Mouse (Mus musculus): ENCODE results near the gene Zdhhc16. TPM values are rescaled to one million over a fixed set of nuclear protein-coding genes. Genes with fewer than 3 reads are reported as not detected.

Zdhhc16 gene
- total and polyA plus RNA-seq, 2 experiments from 2014 or later = 73.7 to 89.4 TPM

GRCm38 (mm10) chr19:41985994-41986393, 52.7 kb downstream of the Zdhhc16 start:
- no peak for DNase-seq (ENCODE audit: low spot score)
- no peaks in the 10 kb centered on the region for H3K36me3 ChIP-seq (ENCODE audit: insufficient read depth, low read length)
- no peaks in the 10 kb centered on the region for H3K27me3 ChIP-seq (ENCODE audit: insufficient read depth, low read length)
- no peak for TF ChIP-seq CTCF (IDR thresholded peaks at IDR 0.05; ENCODE audit: low read depth)
- H3K4me1 ChIP-seq (ENCODE audit: insufficient read depth, low read length) = peaks cover 3% of the 10 kb centered on the region; the same call in 1 of the 2 replicates
- WGBS = 93% methylated on average over 5 of the region's 5 CpGs
- no peak overlapping the region for H3K27ac ChIP-seq
- no peak overlapping the region for H3K4me3 ChIP-seq (ENCODE audit: low read length)
- ATAC-seq = no peak
- no peak overlapping the region for H3K4me2 ChIP-seq (ENCODE audit: low read depth, low read length)
- H3K9me3 ChIP-seq (ENCODE audit: low read length) = no peaks in the 10 kb centered on the region
- no peak overlapping the region for H3K9ac ChIP-seq (replicated peaks; ENCODE audit: low read length)

GRCm38 (mm10) chr19:41987206-41987605, 53.9 kb downstream of the Zdhhc16 start:
- H3K4me2 ChIP-seq (ENCODE audit: low read depth, low read length) = no peak overlapping the region
- H3K4me3 ChIP-seq (ENCODE audit: low read length) = no peak overlapping the region
- no peaks in the 10 kb centered on the region for H3K36me3 ChIP-seq (ENCODE audit: insufficient read depth, low read length)
- DNase-seq (ENCODE audit: low spot score) (no peak), ATAC-seq (no peak)
- no peak for TF ChIP-seq CTCF (IDR thresholded peaks at IDR 0.05; ENCODE audit: low read depth)
- no peaks in the 10 kb centered on the region for H3K27me3 ChIP-seq (ENCODE audit: insufficient read depth, low read length)
- H3K9me3 ChIP-seq (ENCODE audit: low read length) = no peaks in the 10 kb centered on the region
- H3K9ac ChIP-seq (replicated peaks; ENCODE audit: low read length) = no peak overlapping the region
- 87% methylated on average over 4 of the region's 4 CpGs for WGBS
- no peak overlapping the region for H3K27ac ChIP-seq
- peaks cover 3% of the 10 kb centered on the region; the same call in 1 of the 2 replicates for H3K4me1 ChIP-seq (ENCODE audit: insufficient read depth, low read length)

DNA sequence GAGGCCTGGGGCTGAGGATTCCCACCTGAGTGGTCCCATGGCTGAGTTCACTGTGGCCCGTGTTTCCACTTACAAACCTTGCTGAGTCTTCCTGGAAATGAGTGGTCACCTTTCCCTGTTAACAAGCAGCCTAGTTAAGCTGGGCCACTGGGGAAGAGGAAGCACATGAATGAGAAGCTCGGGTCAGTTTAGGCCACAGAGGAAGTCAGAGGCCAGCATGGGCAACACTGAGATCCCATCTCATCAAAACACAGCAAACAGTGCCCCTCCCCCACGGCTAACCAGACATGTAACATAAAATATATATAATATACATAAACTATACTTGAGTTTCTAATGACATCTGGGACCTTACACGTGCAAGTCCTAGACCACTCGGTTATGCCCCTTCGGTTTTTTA, 56.5 kb downstream of the Zdhhc16 start:
- H3K4me1 ChIP-seq (ENCODE audit: insufficient read depth, low read length) = no peaks in the 10 kb centered on the region
- H3K36me3 ChIP-seq (ENCODE audit: insufficient read depth, low read length) = no peaks in the 10 kb centered on the region
- no peak for TF ChIP-seq CTCF (IDR thresholded peaks at IDR 0.05; ENCODE audit: low read depth)
- DNase-seq (ENCODE audit: low spot score) = no peak
- H3K27me3 ChIP-seq (ENCODE audit: insufficient read depth, low read length) = no peaks in the 10 kb centered on the region
- no peak overlapping the region for H3K4me3 ChIP-seq (ENCODE audit: low read length)
- no peak for ATAC-seq
- no peak overlapping the region for H3K9ac ChIP-seq (replicated peaks; ENCODE audit: low read length)
- no peaks in the 10 kb centered on the region for H3K9me3 ChIP-seq (ENCODE audit: low read length)
- H3K4me2 ChIP-seq (ENCODE audit: low read depth, low read length) = no peak overlapping the region
- WGBS = 81% methylated on average over 6 of the region's 6 CpGs
- no peak overlapping the region for H3K27ac ChIP-seq

GRCm38 (mm10) chr19:41991926-41992477, 58.7 kb downstream of the Zdhhc16 start:
- Histone ChIP-seq H3K4me3 (ENCODE audit: low read length) (no peak overlapping the region), H3K36me3 (ENCODE audit: insufficient read depth, low read length) (no peaks in the 10 kb centered on the region), H3K27me3 (ENCODE audit: insufficient read depth, low read length) (no peaks in the 10 kb centered on the region), H3K27ac (peak overlapping the region; percentile 38; the same call in 1 of the 2 replicates), H3K9me3 (ENCODE audit: low read length) (no peaks in the 10 kb centered on the region), H3K9ac (replicated peaks; ENCODE audit: low read length) (no peak overlapping the region), H3K4me2 (ENCODE audit: low read depth, low read length) (no peak overlapping the region), H3K4me1 (ENCODE audit: insufficient read depth, low read length) (no peaks in the 10 kb centered on the region)
- 30% methylated on average over 6 of the region's 6 CpGs for WGBS
- DNase-seq (ENCODE audit: low spot score) (peak; percentile 46), ATAC-seq (peak; percentile 47; the same call in 1 of the 2 replicates)
- TF ChIP-seq CTCF (IDR thresholded peaks at IDR 0.05; ENCODE audit: low read depth) = no peak

- H3K27ac ChIP-seq = no peak overlapping the region
- H3K36me3 ChIP-seq (ENCODE audit: insufficient read depth, low read length) = no peaks in the 10 kb centered on the region
- DNase-seq (ENCODE audit: low spot score) (no peak), ATAC-seq (no peak)
- no peak overlapping the region for H3K4me2 ChIP-seq (ENCODE audit: low read depth, low read length)
- H3K9ac ChIP-seq (replicated peaks; ENCODE audit: low read length) = no peak overlapping the region
- no peak overlapping the region for H3K4me3 ChIP-seq (ENCODE audit: low read length)
- 85% methylated on average over 2 of the region's 2 CpGs for WGBS
- TF ChIP-seq CTCF (IDR thresholded peaks at IDR 0.05; ENCODE audit: low read depth) = no peak
- no peaks in the 10 kb centered on the region for H3K27me3 ChIP-seq (ENCODE audit: insufficient read depth, low read length)
- H3K9me3 ChIP-seq (ENCODE audit: low read length) = no peaks in the 10 kb centered on the region
- H3K4me1 ChIP-seq (ENCODE audit: insufficient read depth, low read length) = no peaks in the 10 kb centered on the region
Measured at GRCm38 (mm10) chr19:41992971-41993370, 59.7 kb downstream of the Zdhhc16 start.

DNA sequence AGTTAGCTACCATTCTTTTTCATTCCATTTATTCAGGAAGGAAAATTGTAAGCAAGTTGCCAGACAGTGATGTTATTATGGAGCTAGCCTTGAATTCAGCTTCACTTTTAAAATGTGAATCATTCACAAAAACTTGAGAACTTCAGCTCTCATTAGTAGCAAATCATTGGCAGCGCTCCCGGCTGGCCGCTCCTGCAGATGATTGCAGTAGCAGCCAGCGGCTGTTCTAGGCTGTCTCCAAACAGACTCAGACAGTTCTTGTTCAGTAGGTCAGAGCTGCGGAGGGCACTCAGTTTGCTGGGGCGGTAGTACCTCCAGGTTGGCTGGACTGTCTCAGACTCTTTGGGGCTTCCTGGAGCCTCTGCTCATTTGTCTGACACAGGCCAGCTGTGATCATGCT, 60.2 kb downstream of the Zdhhc16 start:
- Histone ChIP-seq H3K27ac (no peak overlapping the region), H3K36me3 (ENCODE audit: insufficient read depth, low read length) (no peaks in the 10 kb centered on the region), H3K9me3 (ENCODE audit: low read length) (no peaks in the 10 kb centered on the region), H3K4me2 (ENCODE audit: low read depth, low read length) (no peak overlapping the region), H3K9ac (replicated peaks; ENCODE audit: low read length) (no peak overlapping the region), H3K27me3 (ENCODE audit: insufficient read depth, low read length) (no peaks in the 10 kb centered on the region), H3K4me1 (ENCODE audit: insufficient read depth, low read length) (no peaks in the 10 kb centered on the region), H3K4me3 (ENCODE audit: low read length) (no peak overlapping the region)
- WGBS = 57% methylated on average over 6 of the region's 6 CpGs
- ATAC-seq = no peak
- peak; percentile 47 for DNase-seq (ENCODE audit: low spot score)
- no peak for TF ChIP-seq CTCF (IDR thresholded peaks at IDR 0.05; ENCODE audit: low read depth)

Other genes starting within 250 kb of the Zdhhc16 start
- gene Slit1, start 189.8 kb upstream of the Zdhhc16 start, total RNA-seq (2014; rRNA removed) = 69.2 and 78.5 TPM in 2 replicates
- gene Slit1, start 189.8 kb upstream of the Zdhhc16 start, polyA plus RNA-seq (2015; fragmentation: Nextera tagmentation; extraction: Ambion mirVana) = 10.8 and 13.3 TPM in 2 replicates
- 5.4 and 5.5 TPM in 2 replicates for gene Arhgap19, start 131.4 kb upstream of the Zdhhc16 start, total RNA-seq (2014; rRNA removed)
- gene Arhgap19, start 131.4 kb upstream of the Zdhhc16 start, polyA plus RNA-seq (2015; fragmentation: Nextera tagmentation; extraction: Ambion mirVana) = 3.9 and 4.4 TPM in 2 replicates
- gene Frat1, start 103.5 kb upstream of the Zdhhc16 start, total RNA-seq (2014; rRNA removed) = 26.6 and 33.8 TPM in 2 replicates
- gene Frat1, start 103.5 kb upstream of the Zdhhc16 start, polyA plus RNA-seq (2015; fragmentation: Nextera tagmentation; extraction: Ambion mirVana) = 24.4 and 27.0 TPM in 2 replicates
- 9.0 and 13.2 TPM in 2 replicates for gene Frat2, start 85.3 kb upstream of the Zdhhc16 start, total RNA-seq (2014; rRNA removed)
- gene Frat2, start 85.3 kb upstream of the Zdhhc16 start, polyA plus RNA-seq (2015; fragmentation: Nextera tagmentation; extraction: Ambion mirVana) = 5.8 and 7.3 TPM in 2 replicates
- 19.2 and 21.9 TPM in 2 replicates for gene Rrp12, start 37.3 kb upstream of the Zdhhc16 start, total RNA-seq (2014; rRNA removed)
- 11.9 and 12.3 TPM in 2 replicates for gene Rrp12, start 37.3 kb upstream of the Zdhhc16 start, polyA plus RNA-seq (2015; fragmentation: Nextera tagmentation; extraction: Ambion mirVana)
- 539 and 558 TPM in 2 replicates for gene Pgam1, start 21.6 kb upstream of the Zdhhc16 start, total RNA-seq (2014; rRNA removed)
- gene Pgam1, start 21.6 kb upstream of the Zdhhc16 start, polyA plus RNA-seq (2015; fragmentation: Nextera tagmentation; extraction: Ambion mirVana) = 629 and 638 TPM in 2 replicates
- gene Exosc1, start 57 bp upstream of the Zdhhc16 start, total RNA-seq (2014; rRNA removed) = 13.5 and 21.1 TPM in 2 replicates
- gene Exosc1, start 57 bp upstream of the Zdhhc16 start, polyA plus RNA-seq (2015; fragmentation: Nextera tagmentation; extraction: Ambion mirVana) = 64.8 and 69.4 TPM in 2 replicates
- gene Mms19, start 47.7 kb downstream of the Zdhhc16 start, total RNA-seq (2014; rRNA removed) = 54.8 and 66.1 TPM in 2 replicates
- gene Mms19, start 47.7 kb downstream of the Zdhhc16 start, polyA plus RNA-seq (2015; fragmentation: Nextera tagmentation; extraction: Ambion mirVana) = 25.9 and 28.8 TPM in 2 replicates
- gene Ubtd1, start 48.3 kb downstream of the Zdhhc16 start, total RNA-seq (2014; rRNA removed) = 19.9 and 22.4 TPM in 2 replicates
- gene Ubtd1, start 48.3 kb downstream of the Zdhhc16 start, polyA plus RNA-seq (2015; fragmentation: Nextera tagmentation; extraction: Ambion mirVana) = 13.4 and 14.1 TPM in 2 replicates
- gene Ankrd2, start 102.5 kb downstream of the Zdhhc16 start, total RNA-seq (2014; rRNA removed) = 0.42 TPM in 1 of 2 replicates, not detected in the other
- 0.97 and 1.5 TPM in 2 replicates for gene Ankrd2, start 102.5 kb downstream of the Zdhhc16 start, polyA plus RNA-seq (2015; fragmentation: Nextera tagmentation; extraction: Ambion mirVana)
- gene Hoga1, start 112.1 kb downstream of the Zdhhc16 start, total RNA-seq (2014; rRNA removed) = 2.2 and 3.6 TPM in 2 replicates
- 3.9 and 4.6 TPM in 2 replicates for gene Hoga1, start 112.1 kb downstream of the Zdhhc16 start, polyA plus RNA-seq (2015; fragmentation: Nextera tagmentation; extraction: Ambion mirVana)
- gene 4933411K16Rik, start 118.8 kb downstream of the Zdhhc16 start, total RNA-seq (2014; rRNA removed) = 0.61 and 1.6 TPM in 2 replicates
- not detected in 2 replicates for gene 4933411K16Rik, start 118.8 kb downstream of the Zdhhc16 start, polyA plus RNA-seq (2015; fragmentation: Nextera tagmentation; extraction: Ambion mirVana)
- 42.9 and 48.5 TPM in 2 replicates for gene Morn4, start 152.9 kb downstream of the Zdhhc16 start, total RNA-seq (2014; rRNA removed)
- 98.0 and 108 TPM in 2 replicates for gene Morn4, start 152.9 kb downstream of the Zdhhc16 start, polyA plus RNA-seq (2015; fragmentation: Nextera tagmentation; extraction: Ambion mirVana)
- 18.3 and 21.7 TPM in 2 replicates for gene Pi4k2a, start 157.0 kb downstream of the Zdhhc16 start, total RNA-seq (2014; rRNA removed)
- 33.9 and 36.4 TPM in 2 replicates for gene Pi4k2a, start 157.0 kb downstream of the Zdhhc16 start, polyA plus RNA-seq (2015; fragmentation: Nextera tagmentation; extraction: Ambion mirVana)
- 13.5 and 23.7 TPM in 2 replicates for gene Avpi1, start 195.6 kb downstream of the Zdhhc16 start, total RNA-seq (2014; rRNA removed)
- gene Avpi1, start 195.6 kb downstream of the Zdhhc16 start, polyA plus RNA-seq (2015; fragmentation: Nextera tagmentation; extraction: Ambion mirVana) = 16.4 and 18.0 TPM in 2 replicates
- gene Marveld1, start 213.9 kb downstream of the Zdhhc16 start, total RNA-seq (2014; rRNA removed) = 14.0 and 16.5 TPM in 2 replicates
- 2.8 and 3.2 TPM in 2 replicates for gene Marveld1, start 213.9 kb downstream of the Zdhhc16 start, polyA plus RNA-seq (2015; fragmentation: Nextera tagmentation; extraction: Ambion mirVana)
- 90.9 and 95.0 TPM in 2 replicates for gene Zfyve27, start 230.5 kb downstream of the Zdhhc16 start, total RNA-seq (2014; rRNA removed)
- 45.1 and 48.9 TPM in 2 replicates for gene Zfyve27, start 230.5 kb downstream of the Zdhhc16 start, polyA plus RNA-seq (2015; fragmentation: Nextera tagmentation; extraction: Ambion mirVana)